In genomic region chrX:157491944-157492726, GRCm38 (mm10) we compare ENCODE assay signal across 8 mouse cellular contexts. TPM values are rescaled to one million over a fixed set of nuclear protein-coding genes. Genes with fewer than 3 reads are reported as not detected.
DNase-seq lines count a peak whose midpoint lies in the region; ATAC-seq and TF ChIP-seq lines count a peak whose summit lies in the region.

Sms (minus strand) TSS chrX:157492287.

- peak within 1 kb of the TSS; percentile 73 for H3K4me3 ChIP-seq in embryonic facial prominence, embryonic 10.5 days
- peak within 1 kb of the TSS; percentile 59 for H3K4me3 ChIP-seq in limb, embryonic 15.5 days
- H3K4me3 ChIP-seq in midbrain, postnatal 0 days (ENCODE audit: low read depth, low read length) = peak within 1 kb of the TSS; percentile 62

- 0 out of 2 replicates have a peak, but pooled peaks cover 4% of the 10 kb centered on the region for H3K4me1 ChIP-seq in embryonic facial prominence, embryonic 10.5 days
- H3K4me1 ChIP-seq in limb, embryonic 15.5 days = no peaks in the 10 kb centered on the region
- H3K4me1 ChIP-seq in midbrain, postnatal 0 days (ENCODE audit: insufficient read depth, low read length) = no peaks in the 10 kb centered on the region

- H3K9me3 ChIP-seq in embryonic facial prominence, embryonic 10.5 days = 0 out of 2 replicates have a peak, but pooled peaks cover 3% of the 10 kb centered on the region
- no peaks in the 10 kb centered on the region for H3K9me3 ChIP-seq in limb, embryonic 15.5 days
- H3K9me3 ChIP-seq in midbrain, postnatal 0 days (ENCODE audit: low read length) = no peaks in the 10 kb centered on the region

- H3K9ac ChIP-seq in limb, embryonic 15.5 days = peak within 1 kb of the TSS; percentile 48
- H3K9ac ChIP-seq in midbrain, postnatal 0 days (replicated peaks; ENCODE audit: low read length, poor library complexity, severe bottlenecking) = peak within 1 kb of the TSS; percentile 84

- peak within 1 kb of the TSS; percentile 95 for H3K27ac ChIP-seq in embryonic facial prominence, embryonic 10.5 days (replicated peaks)
- H3K27ac ChIP-seq in limb, embryonic 15.5 days = peak within 1 kb of the TSS; percentile 80
- peak within 1 kb of the TSS; percentile 89 for H3K27ac ChIP-seq in midbrain, postnatal 0 days (ENCODE audit: low read depth, low read length)

- H3K27me3 ChIP-seq in embryonic facial prominence, embryonic 10.5 days (replicated peaks; ENCODE audit: low read depth, poor library complexity, severe bottlenecking) = peaks cover 29% of the 10 kb centered on the region
- no peaks in the 10 kb centered on the region for H3K27me3 ChIP-seq in limb, embryonic 15.5 days
- no peaks in the 10 kb centered on the region for H3K27me3 ChIP-seq in midbrain, postnatal 0 days (ENCODE audit: insufficient read depth, low read length)

- H3K36me3 ChIP-seq in embryonic facial prominence, embryonic 10.5 days (replicated peaks) = no peaks in the 10 kb centered on the region
- no peaks in the 10 kb centered on the region for H3K36me3 ChIP-seq in limb, embryonic 15.5 days
- H3K36me3 ChIP-seq in midbrain, postnatal 0 days (ENCODE audit: insufficient read depth, low read length) = no peaks in the 10 kb centered on the region

- 23% methylated on average over 45 of the region's 45 CpGs for WGBS in embryonic facial prominence, embryonic 10.5 days
- 26% methylated on average over 34 of the region's 45 CpGs for WGBS in limb, embryonic 15.5 days
- 26% methylated on average over 33 of the region's 45 CpGs for WGBS in midbrain, postnatal 0 days

- ATAC-seq in limb, embryonic 15.5 days (ENCODE audit: insufficient number of reproducible peaks, low FRiP score, low TSS enrichment, low read depth) = peak; percentile 87
- peak; percentile 77 for ATAC-seq in midbrain, postnatal 0 days (ENCODE audit: low FRiP score)

- peak; percentile 67 for DNase-seq in 3T3-L1 (ENCODE audit: low read depth, low spot score)
- peak; percentile 84 for DNase-seq in adrenal gland, adult 2 months
- peak; percentile 86 for DNase-seq in embryonic facial prominence, embryonic 10.5 days (ENCODE audit: low spot score)
- DNase-seq in heart, adult 11 months = peak; percentile 97
- DNase-seq in kidney, adult 18-20 months = peak; percentile 66
- peak; percentile 62 for DNase-seq in midbrain, postnatal 0 days (ENCODE audit: low spot score)
- peak; percentile 61 to 66 for DNase-seq in spleen, postnatal 36 days (ENCODE audit: low spot score in 2 of 2)

- no peak for TF ChIP-seq CTCF in midbrain, postnatal 0 days (IDR thresholded peaks at IDR 0.05)

- peak within 1 kb of the TSS; percentile 52 for H3K4me2 ChIP-seq in limb, embryonic 15.5 days
- peak within 1 kb of the TSS; percentile 49 for H3K4me2 ChIP-seq in midbrain, postnatal 0 days (ENCODE audit: low read depth, low read length, poor library complexity, severe bottlenecking)

RNA-seq across cellular contexts. Expression of gene Sms, which starts in this region (rescaled TPM):
- total RNA-seq in adrenal gland, adult 2 months (2021) = 10 to 100 TPM; 13.8 to 21.8 TPM
- 10.8 and 13.1 TPM in 2 replicates for polyA plus RNA-seq in adrenal gland, adult 2 months (2012; rRNA removed)
- polyA plus RNA-seq in embryonic facial prominence, embryonic 10.5 days (2016; fragmentation: Nextera tagmentation; extraction: Ambion mirVana) = 91.8 and 92.7 TPM in 2 replicates
- polyA plus RNA-seq in limb, embryonic 15.5 days (2015; fragmentation: Nextera tagmentation; extraction: Ambion mirVana) = 43.2 and 46.6 TPM in 2 replicates
- total RNA-seq in midbrain, postnatal 0 days (2014; rRNA removed) = 119 and 170 TPM in 2 replicates
- polyA plus RNA-seq in midbrain, postnatal 0 days (2015; fragmentation: Nextera tagmentation; extraction: Ambion mirVana) = 200 and 212 TPM in 2 replicates

Comparison
In these comparisons a context has a peak if more than half of its experiments do, and no peak if none do; other contexts are left out.
1. Peak in every context shown above with its lines: DNase-seq, ATAC-seq, H3K4me3 ChIP-seq and H3K27ac ChIP-seq.